Mouse (Mus musculus): ENCODE results near the gene Slc52a3. TPM values are rescaled to one million over a fixed set of nuclear protein-coding genes. Genes with fewer than 3 reads are reported as not detected.
A peak's percentile ranks its signal among the peaks of the same experiment; 100 is the strongest.

Gene Slc52a3
- polyA plus RNA-seq, 1 experiment from 2014 or later: 1.4 TPM

DNA sequence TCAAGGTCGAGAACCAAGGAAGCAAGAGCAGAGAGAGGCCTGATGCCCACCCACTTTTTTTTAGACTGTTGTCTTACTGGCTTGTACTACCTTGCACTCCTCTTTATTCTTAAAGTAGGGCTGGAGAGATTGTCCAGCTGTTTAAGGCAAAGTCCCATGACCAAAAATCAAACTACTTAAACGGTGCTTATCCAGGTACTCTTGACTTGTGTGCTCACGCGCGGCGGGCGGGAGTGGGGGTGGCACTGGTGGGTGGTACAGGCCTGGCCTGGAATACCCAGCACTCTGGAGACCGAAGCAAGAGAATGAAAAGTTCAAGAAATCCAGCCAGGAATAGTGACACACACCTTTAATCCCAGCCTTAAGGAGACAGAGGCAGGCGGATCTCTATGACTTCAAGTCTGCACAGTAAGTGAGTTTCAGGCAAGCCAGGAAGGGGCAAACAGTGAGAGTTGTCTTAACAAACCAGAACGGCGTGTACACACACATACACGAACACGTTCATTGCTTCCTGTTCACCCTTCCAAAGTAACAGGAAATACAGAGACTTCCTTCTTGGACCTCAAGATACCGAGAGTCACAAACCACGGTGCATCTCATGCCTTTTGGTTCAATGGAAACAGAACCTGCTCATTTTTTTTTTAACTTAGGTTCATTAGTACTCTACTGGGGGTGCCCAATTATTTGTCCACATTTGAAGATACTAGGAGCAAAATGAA lies 12.9 kb downstream of the Slc52a3 start:
- Histone ChIP-seq H3K4me2 (no peak overlapping the region), H3K4me3 (replicated peaks) (no peak overlapping the region), H3K9me3 (replicated peaks) (no peaks in the 10 kb centered on the region), H3K27ac (replicated peaks) (no peak overlapping the region), H3K4me1 (peaks cover 3% of the 10 kb centered on the region; the same call in 1 of the 2 replicates), H3K9ac (replicated peaks) (no peak overlapping the region), H3K36me3 (no peaks in the 10 kb centered on the region), H3K27me3 (replicated peaks) (no peaks in the 10 kb centered on the region; the same call in 1 of the 2 replicates)
- ATAC-seq (ENCODE audit: low FRiP score): no peak
- WGBS: 93% methylated on average over 15 of the region's 15 CpGs

GRCm38 (mm10) chr2:152010251-152010650 lies 13.9 kb downstream of the Slc52a3 start:
- Histone ChIP-seq H3K4me2 (no peak overlapping the region), H3K27ac (replicated peaks) (no peak overlapping the region), H3K36me3 (no peaks in the 10 kb centered on the region), H3K27me3 (replicated peaks) (no peaks in the 10 kb centered on the region; the same call in 1 of the 2 replicates), H3K9me3 (replicated peaks) (no peaks in the 10 kb centered on the region), H3K4me3 (replicated peaks) (no peak overlapping the region), H3K9ac (replicated peaks) (no peak overlapping the region), H3K4me1 (peaks cover 3% of the 10 kb centered on the region; the same call in 1 of the 2 replicates)
- ATAC-seq (ENCODE audit: low FRiP score): no peak
- WGBS: 90% methylated on average over 9 of the region's 9 CpGs

DNA sequence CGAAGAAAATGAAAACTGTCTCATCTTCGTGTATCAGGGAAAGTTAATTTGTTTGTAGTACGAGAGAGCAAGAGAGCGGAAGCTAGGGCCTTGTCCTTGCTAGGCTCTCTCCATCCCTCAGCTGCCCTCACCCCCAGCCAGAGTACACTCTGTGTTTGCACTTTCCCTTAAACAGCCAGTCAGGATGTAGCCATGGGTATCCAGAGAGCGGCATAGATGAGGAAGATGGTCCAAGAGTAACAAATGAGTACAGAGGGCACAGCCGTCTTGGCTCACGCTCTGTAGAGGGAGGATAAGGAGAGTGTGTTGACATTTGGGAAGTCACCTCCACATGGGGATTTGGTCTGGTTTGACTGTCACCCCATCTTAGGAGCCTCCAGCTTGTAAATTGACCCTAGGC lies 14.3 kb downstream of the Slc52a3 start:
- H3K4me1 ChIP-seq: peaks cover 3% of the 10 kb centered on the region; the same call in 1 of the 2 replicates
- no peak overlapping the region for H3K4me3 ChIP-seq (replicated peaks)
- H3K4me2 ChIP-seq: no peak overlapping the region
- no peak for ATAC-seq (ENCODE audit: low FRiP score)
- 91% methylated on average over 7 of the region's 7 CpGs for WGBS
- H3K27me3 ChIP-seq (replicated peaks): no peaks in the 10 kb centered on the region; the same call in 1 of the 2 replicates
- H3K27ac ChIP-seq (replicated peaks): no peak overlapping the region
- H3K9me3 ChIP-seq (replicated peaks): no peaks in the 10 kb centered on the region
- H3K9ac ChIP-seq (replicated peaks): no peak overlapping the region
- H3K36me3 ChIP-seq: no peaks in the 10 kb centered on the region

GRCm38 (mm10) chr2:152011724-152012123 lies 15.4 kb downstream of the Slc52a3 start:
- ATAC-seq (ENCODE audit: low FRiP score): peak; percentile 42; the same call in 1 of the 2 replicates
- H3K36me3 ChIP-seq: no peaks in the 10 kb centered on the region
- peak overlapping the region; percentile 58; the same call in 1 of the 2 replicates for H3K27ac ChIP-seq (replicated peaks)
- H3K4me3 ChIP-seq (replicated peaks): no peak overlapping the region
- H3K27me3 ChIP-seq (replicated peaks): no peaks in the 10 kb centered on the region; the same call in 1 of the 2 replicates
- no peaks in the 10 kb centered on the region for H3K9me3 ChIP-seq (replicated peaks)
- H3K4me2 ChIP-seq: no peak overlapping the region
- peaks cover 3% of the 10 kb centered on the region; the same call in 1 of the 2 replicates for H3K4me1 ChIP-seq
- no peak overlapping the region for H3K9ac ChIP-seq (replicated peaks)
- WGBS: 49% methylated on average over 2 of the region's 2 CpGs

GRCm38 (mm10) chr2:152012222-152012621 lies 15.9 kb downstream of the Slc52a3 start:
- no peak overlapping the region for H3K9ac ChIP-seq (replicated peaks)
- no peak overlapping the region for H3K4me3 ChIP-seq (replicated peaks)
- H3K9me3 ChIP-seq (replicated peaks): no peaks in the 10 kb centered on the region
- peak; percentile 18; the same call in 1 of the 2 replicates for ATAC-seq (ENCODE audit: low FRiP score)
- peaks cover 3% of the 10 kb centered on the region; the same call in 1 of the 2 replicates for H3K4me1 ChIP-seq
- no peaks in the 10 kb centered on the region for H3K36me3 ChIP-seq
- WGBS: 87% methylated on average over 4 of the region's 4 CpGs
- no peaks in the 10 kb centered on the region for H3K27me3 ChIP-seq (replicated peaks)
- H3K4me2 ChIP-seq: no peak overlapping the region
- H3K27ac ChIP-seq (replicated peaks): peak overlapping the region; percentile 58; the same call in 1 of the 2 replicates

DNA sequence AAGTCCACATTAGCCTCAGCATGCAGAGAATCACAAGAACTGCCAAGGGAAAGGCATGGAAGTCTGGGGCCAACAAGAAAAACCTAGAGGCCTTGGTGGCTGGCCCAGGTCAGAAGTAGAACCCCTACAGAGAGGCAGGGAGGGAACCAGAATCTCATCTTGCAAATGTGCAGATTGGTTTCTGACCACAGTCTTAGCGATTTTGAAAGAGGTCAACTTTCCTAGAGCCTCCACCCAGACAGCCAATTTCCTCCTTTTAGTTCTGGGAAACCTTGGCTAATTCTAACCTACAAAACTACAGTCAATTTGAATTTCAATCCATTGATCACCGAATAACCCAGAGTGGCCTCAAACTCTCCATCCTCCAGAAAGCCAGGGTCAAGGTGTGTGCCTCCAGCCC lies 16.4 kb downstream of the Slc52a3 start:
- ATAC-seq (ENCODE audit: low FRiP score): no peak
- no peaks in the 10 kb centered on the region for H3K9me3 ChIP-seq (replicated peaks)
- no peaks in the 10 kb centered on the region for H3K27me3 ChIP-seq (replicated peaks)
- peaks cover 3% of the 10 kb centered on the region; the same call in 1 of the 2 replicates for H3K4me1 ChIP-seq
- 74% methylated on average over 2 of the region's 2 CpGs for WGBS
- no peak overlapping the region for H3K4me2 ChIP-seq
- H3K4me3 ChIP-seq (replicated peaks): no peak overlapping the region
- H3K36me3 ChIP-seq: no peaks in the 10 kb centered on the region
- H3K9ac ChIP-seq (replicated peaks): no peak overlapping the region
- H3K27ac ChIP-seq (replicated peaks): no peak overlapping the region

DNA sequence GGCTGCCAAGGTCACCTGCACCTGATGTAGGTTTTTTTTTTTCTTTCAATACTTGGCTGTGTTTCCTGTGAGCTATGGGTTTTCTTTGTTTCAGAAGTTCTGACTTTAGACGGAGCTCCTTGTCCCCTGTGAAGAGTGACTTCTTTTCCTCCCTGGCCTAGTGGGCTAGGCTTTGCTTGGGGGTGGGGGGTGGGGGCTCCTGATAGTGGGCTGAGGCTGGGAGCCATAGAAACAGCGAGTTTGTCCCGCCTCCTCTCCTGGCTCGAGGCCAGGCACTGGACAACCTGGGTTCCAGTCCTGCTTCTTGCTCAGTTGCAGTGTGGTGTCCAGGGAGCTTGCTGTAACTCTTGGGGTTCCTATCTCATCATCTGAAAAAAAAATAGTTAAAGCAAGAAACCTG lies 19.7 kb downstream of the Slc52a3 start:
- Histone ChIP-seq H3K9me3 (replicated peaks) (no peaks in the 10 kb centered on the region), H3K9ac (replicated peaks) (no peak overlapping the region), H3K4me2 (no peak overlapping the region), H3K4me3 (replicated peaks) (no peak overlapping the region), H3K27me3 (replicated peaks) (no peaks in the 10 kb centered on the region), H3K36me3 (no peaks in the 10 kb centered on the region), H3K27ac (replicated peaks) (no peak overlapping the region), H3K4me1 (peaks cover 3% of the 10 kb centered on the region; the same call in 1 of the 2 replicates)
- no peak for ATAC-seq (ENCODE audit: low FRiP score)
- 34% methylated on average over 4 of the region's 4 CpGs for WGBS

DNA sequence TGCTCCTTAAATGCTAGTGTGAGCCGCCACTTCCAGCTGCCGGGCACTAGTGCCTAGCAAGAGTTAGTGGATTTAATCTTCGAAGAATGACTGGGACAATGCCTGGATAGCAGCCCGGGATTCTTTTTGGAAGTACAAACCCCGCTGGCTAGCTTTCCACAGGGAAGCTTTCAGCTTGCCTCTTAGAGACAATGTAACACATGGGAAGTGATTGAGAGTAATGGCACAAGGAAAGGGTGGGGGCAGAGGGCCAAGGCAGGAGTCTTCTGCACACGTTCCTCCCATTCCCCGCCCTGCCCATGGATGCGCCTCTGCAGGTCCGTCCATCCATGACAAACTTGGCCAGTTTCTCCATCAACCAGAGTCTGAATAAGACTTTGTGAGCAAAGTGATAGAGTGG lies 20.4 kb downstream of the Slc52a3 start:
- Histone ChIP-seq H3K9me3 (replicated peaks) (no peaks in the 10 kb centered on the region), H3K4me2 (no peak overlapping the region), H3K27me3 (replicated peaks) (no peaks in the 10 kb centered on the region), H3K4me3 (replicated peaks) (no peak overlapping the region), H3K36me3 (no peaks in the 10 kb centered on the region), H3K27ac (replicated peaks) (no peak overlapping the region), H3K9ac (replicated peaks) (no peak overlapping the region), H3K4me1 (peaks cover 3% of the 10 kb centered on the region; the same call in 1 of the 2 replicates)
- 60% methylated on average over 9 of the region's 9 CpGs for WGBS
- no peak for ATAC-seq (ENCODE audit: low FRiP score)

DNA sequence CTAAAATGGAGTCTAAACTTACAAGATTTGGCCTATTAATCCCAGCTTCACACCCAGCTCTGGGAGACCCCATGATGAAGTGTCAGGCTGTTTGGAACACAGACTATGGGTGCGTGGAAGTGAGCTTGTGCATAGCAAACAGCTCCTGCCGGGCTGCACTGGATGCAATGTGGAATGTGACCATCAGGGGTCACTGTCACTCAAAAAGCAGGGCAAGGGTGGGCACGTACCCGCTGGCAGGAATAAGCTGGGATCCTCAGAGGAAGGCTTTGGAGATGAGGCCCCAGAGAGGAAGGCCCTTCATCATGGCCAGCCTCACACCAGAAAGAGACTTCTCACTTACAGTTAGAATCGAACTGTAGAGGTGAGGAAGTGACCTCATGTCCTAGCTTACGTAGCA lies 23.9 kb downstream of the Slc52a3 start:
- H3K27me3 ChIP-seq (replicated peaks): no peaks in the 10 kb centered on the region
- H3K9ac ChIP-seq (replicated peaks): no peak overlapping the region
- H3K9me3 ChIP-seq (replicated peaks): no peaks in the 10 kb centered on the region
- no peaks in the 10 kb centered on the region for H3K36me3 ChIP-seq
- no peak overlapping the region for H3K4me3 ChIP-seq (replicated peaks)
- WGBS: 20% methylated on average over 6 of the region's 6 CpGs
- H3K4me2 ChIP-seq: no peak overlapping the region
- ATAC-seq (ENCODE audit: low FRiP score): peak; percentile 68
- H3K27ac ChIP-seq (replicated peaks): no peak overlapping the region
- peaks cover 5% of the 10 kb centered on the region; the same call in 1 of the 2 replicates for H3K4me1 ChIP-seq

DNA sequence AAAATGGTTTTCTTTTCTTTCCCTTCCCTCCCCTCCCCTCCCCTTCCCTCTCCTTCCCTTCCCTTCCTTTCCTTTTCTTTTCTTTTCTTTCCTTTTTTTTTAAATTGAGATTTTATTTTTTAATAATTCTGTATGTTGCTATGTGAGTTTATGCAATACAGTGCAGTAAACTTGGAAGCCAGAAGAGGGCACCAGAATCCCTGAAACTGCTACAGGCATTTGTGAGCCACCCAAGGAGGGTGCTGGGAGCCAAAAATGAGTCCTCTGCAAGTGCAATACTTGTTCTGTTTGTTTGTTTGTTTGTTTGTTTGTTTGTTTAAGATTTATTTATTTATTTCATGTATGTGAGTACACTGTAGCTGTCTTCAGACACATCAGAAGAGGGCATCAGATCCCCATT lies 25.7 kb downstream of the Slc52a3 start:
- H3K9ac ChIP-seq (replicated peaks): no peak overlapping the region
- no peak for ATAC-seq (ENCODE audit: low FRiP score)

DNA sequence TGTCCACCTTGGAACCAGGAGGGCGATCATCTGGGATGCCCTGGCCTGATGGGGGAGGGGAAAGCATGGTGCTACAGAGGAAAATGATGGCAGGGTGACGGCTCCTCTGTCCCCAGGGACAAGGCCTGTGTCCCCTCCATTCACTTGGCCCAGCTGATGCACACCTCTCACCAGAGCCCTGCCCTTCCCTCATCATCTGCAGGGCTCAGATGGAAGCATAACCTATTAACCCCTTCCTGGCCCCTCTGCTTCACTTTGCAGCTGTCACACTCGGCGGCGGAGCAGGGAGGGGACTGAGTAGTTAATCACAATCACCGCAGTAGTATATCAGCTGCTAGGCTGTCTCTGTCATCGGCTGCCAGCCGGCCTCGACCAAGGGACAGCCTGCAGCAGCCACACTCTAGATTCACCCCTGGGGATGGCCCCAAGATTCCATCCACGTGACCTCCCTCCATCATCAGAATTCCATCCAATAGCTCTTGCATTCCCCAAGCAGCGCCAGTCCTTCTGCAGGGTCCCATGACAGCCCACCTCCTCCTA lies 28.6 kb downstream of the Slc52a3 start:
- H3K9ac ChIP-seq (replicated peaks): no peak overlapping the region
- no peaks in the 10 kb centered on the region for H3K9me3 ChIP-seq (replicated peaks)
- no peak for ATAC-seq (ENCODE audit: low FRiP score)
- no peaks in the 10 kb centered on the region for H3K27me3 ChIP-seq (replicated peaks)
- WGBS: 18% methylated on average over 11 of the region's 11 CpGs
- no peak overlapping the region for H3K4me3 ChIP-seq (replicated peaks)
- H3K27ac ChIP-seq (replicated peaks): no peak overlapping the region
- peak overlapping the region; percentile 17 for H3K4me2 ChIP-seq
- H3K36me3 ChIP-seq: no peaks in the 10 kb centered on the region
- peaks cover 11% of the 10 kb centered on the region for H3K4me1 ChIP-seq

More for the DNA sequence above, 25.7 kb downstream of the Slc52a3 start:
- peaks cover 6% of the 10 kb centered on the region; the same call in 1 of the 2 replicates for H3K4me1 ChIP-seq
- no peaks in the 10 kb centered on the region for H3K27me3 ChIP-seq (replicated peaks)
- no peaks in the 10 kb centered on the region for H3K9me3 ChIP-seq (replicated peaks)
- H3K36me3 ChIP-seq: no peaks in the 10 kb centered on the region
- no peak overlapping the region for H3K4me2 ChIP-seq
- H3K27ac ChIP-seq (replicated peaks): no peak overlapping the region
- no peak overlapping the region for H3K4me3 ChIP-seq (replicated peaks)
